Comparison of ENCODE assay signal across 8 mouse cellular contexts in genomic region chr9:62535566-62535965, GRCm38 (mm10). TPM values are rescaled to one million over a fixed set of nuclear protein-coding genes. Genes with fewer than 3 reads are reported as not detected.
DNase-seq lines count a peak whose midpoint lies in the region; ATAC-seq lines count a peak whose summit lies in the region.

No protein-coding gene starts in this region.

- no peaks in the 10 kb centered on the region for H3K36me3 ChIP-seq in embryonic facial prominence, embryonic 14.5 days (ENCODE audit: control insufficient read depth, insufficient read depth, low read length)
- no peaks in the 10 kb centered on the region for H3K36me3 ChIP-seq in intestine, embryonic 16.5 days (ENCODE audit: control insufficient read depth, insufficient read depth, low read length)
- no peaks in the 10 kb centered on the region for H3K36me3 ChIP-seq in neural tube, embryonic 15.5 days

- 76% methylated on average over 8 of the region's 8 CpGs for WGBS in embryonic facial prominence, embryonic 14.5 days
- 85% methylated on average over 8 of the region's 8 CpGs for WGBS in intestine, embryonic 16.5 days
- WGBS in neural tube, embryonic 15.5 days = 64% methylated on average over 8 of the region's 8 CpGs

- H3K9ac ChIP-seq in embryonic facial prominence, embryonic 14.5 days (ENCODE audit: low read depth, low read length) = peak overlapping the region; percentile 83
- H3K9ac ChIP-seq in intestine, embryonic 16.5 days (ENCODE audit: low read depth, low read length) = 0 out of 2 replicates have a peak overlapping the region, but pooled peaks have one; percentile 11
- peak overlapping the region; percentile 85 for H3K9ac ChIP-seq in neural tube, embryonic 15.5 days (replicated peaks)

- intact Hi-C loops in left cerebral cortex, postnatal 4 days (cut with DNase I) = loop anchor here (5.0 kb wide), 1 partner anchor 53 kb away; no protein-coding TSS in a partner anchor
- intact Hi-C loops in left cerebral cortex, postnatal 10 days (cut with DNase I) = loop anchor here (5.0 kb wide), 1 partner anchor 63 kb away; no protein-coding TSS in a partner anchor

- H3K4me1 ChIP-seq in embryonic facial prominence, embryonic 14.5 days (ENCODE audit: control insufficient read depth, insufficient read depth, low read length) = peaks cover 36% of the 10 kb centered on the region
- H3K4me1 ChIP-seq in intestine, embryonic 16.5 days (ENCODE audit: control insufficient read depth, insufficient read depth, low read length) = peaks cover 26% of the 10 kb centered on the region
- peaks cover 76% of the 10 kb centered on the region for H3K4me1 ChIP-seq in neural tube, embryonic 15.5 days

- peak overlapping the region; percentile 68 for H3K4me3 ChIP-seq in embryonic facial prominence, embryonic 14.5 days (ENCODE audit: low read depth, low read length)
- H3K4me3 ChIP-seq in intestine, embryonic 16.5 days (ENCODE audit: low read length) = peak overlapping the region; percentile 65
- H3K4me3 ChIP-seq in neural tube, embryonic 15.5 days (replicated peaks) = peak overlapping the region; percentile 67

- H3K27ac ChIP-seq in embryonic facial prominence, embryonic 14.5 days (replicated peaks; ENCODE audit: low read depth, low read length) = no peak overlapping the region
- no peak overlapping the region for H3K27ac ChIP-seq in intestine, embryonic 16.5 days (ENCODE audit: low read length)
- peak overlapping the region; percentile 95 for H3K27ac ChIP-seq in neural tube, embryonic 15.5 days (replicated peaks)

- ATAC-seq in embryonic facial prominence, embryonic 14.5 days (ENCODE audit: low read depth) = no peak
- no peak for ATAC-seq in intestine, embryonic 16.5 days
- ATAC-seq in neural tube, embryonic 15.5 days (ENCODE audit: low FRiP score) = no peak

- H3K9me3 ChIP-seq in embryonic facial prominence, embryonic 14.5 days (ENCODE audit: control insufficient read depth, low read length) = no peaks in the 10 kb centered on the region
- H3K9me3 ChIP-seq in intestine, embryonic 16.5 days (ENCODE audit: control insufficient read depth, low read length) = no peaks in the 10 kb centered on the region
- no peaks in the 10 kb centered on the region for H3K9me3 ChIP-seq in neural tube, embryonic 15.5 days (replicated peaks)

- no peaks in the 10 kb centered on the region for H3K27me3 ChIP-seq in embryonic facial prominence, embryonic 14.5 days (replicated peaks; ENCODE audit: control insufficient read depth, insufficient read depth, low read length)
- H3K27me3 ChIP-seq in intestine, embryonic 16.5 days (replicated peaks; ENCODE audit: control insufficient read depth, insufficient read depth, low read length) = peaks cover 10% of the 10 kb centered on the region
- no peaks in the 10 kb centered on the region for H3K27me3 ChIP-seq in neural tube, embryonic 15.5 days (replicated peaks)

- H3K4me2 ChIP-seq in embryonic facial prominence, embryonic 14.5 days (ENCODE audit: low read depth, low read length) = peak overlapping the region; percentile 97
- H3K4me2 ChIP-seq in intestine, embryonic 16.5 days (ENCODE audit: low read depth, low read length) = peak overlapping the region; percentile 97; the same call in 1 of the 2 replicates
- peak overlapping the region; percentile 80 for H3K4me2 ChIP-seq in neural tube, embryonic 15.5 days

- peak; percentile 30 for DNase-seq in left cerebral cortex, postnatal 4 days
- no peak for DNase-seq in left cerebral cortex, postnatal 10 days (ENCODE audit: extremely low spot score in 1 of 2, low spot score in 2 of 2)
- no peak for DNase-seq in embryonic facial prominence, embryonic 14.5 days (ENCODE audit: low spot score)
- DNase-seq in retina, embryonic 14.5 days (ENCODE audit: low spot score) = no peak
- DNase-seq in thymus, postnatal 25 days = no peak
- no peak for DNase-seq in spleen, postnatal 36 days (ENCODE audit: low spot score in 2 of 2)

RNA-seq across cellular contexts. Expression of gene Coro2b, which starts 1.3 kb away (rescaled TPM):
- 10 to 100 TPM; 91.2 to 95.5 TPM for total RNA-seq in left cerebral cortex, postnatal 4 days (2021)
- total RNA-seq in left cerebral cortex, postnatal 10 days (2021) = 100 to 1,000 TPM; 107 to 113 TPM
- polyA plus RNA-seq in embryonic facial prominence, embryonic 14.5 days (2014; fragmentation: Nextera tagmentation; extraction: Ambion mirVana) = 11.1 and 12.3 TPM in 2 replicates
- 7.0 and 8.2 TPM in 2 replicates for polyA plus RNA-seq in intestine, embryonic 16.5 days (2015; fragmentation: Nextera tagmentation; extraction: Ambion mirVana)
- polyA plus RNA-seq in neural tube, embryonic 15.5 days (2015; fragmentation: Nextera tagmentation; extraction: Ambion mirVana) = 34.3 and 38.2 TPM in 2 replicates

Comparison
In these comparisons a context has a peak if more than half of its experiments do, and no peak if none do; other contexts are left out.
1. H3K9ac ChIP-seq: peak in every context shown above with its lines; median percentile 85 in neural tube, embryonic 15.5 days; 83 in embryonic facial prominence, embryonic 14.5 days; 11 in intestine, embryonic 16.5 days.